26 mouse cellular contexts compared by ENCODE assay signal in genomic region chr7:84577034-84577433, GRCm38 (mm10). TPM values are rescaled to one million over a fixed set of nuclear protein-coding genes. Genes with fewer than 3 reads are reported as not detected.
A peak's percentile ranks its signal among the peaks of the same experiment; 100 is the strongest.
DNase-seq lines count a peak whose midpoint lies in the region; ATAC-seq and TF ChIP-seq lines count a peak whose summit lies in the region.
"Had no signal": no experiment of that assay in that cellular context is flagged by ENCODE, and none has a peak within 500 bp of the region (broad histone marks: within the 10 kb centered on the region; RNA-seq: fewer than 3 reads in every experiment).

No protein-coding gene starts in this region.

- no peak overlapping the region for H3K4me2 ChIP-seq in midbrain, embryonic 14.5 days (ENCODE audit: low read length)
- H3K4me2 ChIP-seq in midbrain, postnatal 0 days (ENCODE audit: low read depth, low read length, poor library complexity, severe bottlenecking): no peak overlapping the region
- H3K4me2 ChIP-seq: embryonic facial prominence, embryonic 15.5 days; heart, embryonic 13.5 days; hindbrain, embryonic 12.5 days had no signal

- 82% methylated on average over 2 of the region's 2 CpGs for WGBS in midbrain, embryonic 14.5 days
- WGBS in midbrain, postnatal 0 days: 81% methylated on average over 2 of the region's 2 CpGs

- peak overlapping the region; percentile 52; the same call in 1 of the 2 replicates for H3K27ac ChIP-seq in layer of hippocampus, adult 2 months
- H3K27ac ChIP-seq in midbrain, embryonic 14.5 days (replicated peaks; ENCODE audit: low read depth, low read length): no peak overlapping the region
- no peak overlapping the region for H3K27ac ChIP-seq in midbrain, postnatal 0 days (ENCODE audit: low read depth, low read length)
- H3K27ac ChIP-seq: embryonic facial prominence, embryonic 15.5 days; forebrain, embryonic 10.5 days; gastrocnemius, adult 2 months; heart, embryonic 13.5 days; hindbrain, embryonic 12.5 days; hindbrain, postnatal 0 days had no signal

- no peaks in the 10 kb centered on the region for H3K27me3 ChIP-seq in midbrain, embryonic 14.5 days (ENCODE audit: control insufficient read depth, insufficient read depth, low read length)
- no peaks in the 10 kb centered on the region for H3K27me3 ChIP-seq in midbrain, postnatal 0 days (ENCODE audit: insufficient read depth, low read length)
- H3K27me3 ChIP-seq: embryonic facial prominence, embryonic 15.5 days; heart, embryonic 13.5 days; hindbrain, embryonic 12.5 days had no signal

- no peaks in the 10 kb centered on the region for H3K9me3 ChIP-seq in midbrain, embryonic 14.5 days (ENCODE audit: control insufficient read depth, low read length)
- no peaks in the 10 kb centered on the region for H3K9me3 ChIP-seq in midbrain, postnatal 0 days (ENCODE audit: low read length)
- H3K9me3 ChIP-seq: embryonic facial prominence, embryonic 15.5 days; forebrain, embryonic 10.5 days; G1E; heart, embryonic 13.5 days; hindbrain, embryonic 12.5 days had no signal

- H3K36me3 ChIP-seq in midbrain, embryonic 14.5 days (ENCODE audit: control insufficient read depth, insufficient read depth, low read length): no peaks in the 10 kb centered on the region
- H3K36me3 ChIP-seq in midbrain, postnatal 0 days (ENCODE audit: insufficient read depth, low read length): no peaks in the 10 kb centered on the region
- H3K36me3 ChIP-seq: embryonic facial prominence, embryonic 15.5 days; forebrain, embryonic 10.5 days; G1E; heart, embryonic 13.5 days; hindbrain, embryonic 12.5 days had no signal

- no peak for TF ChIP-seq CTCF in layer of hippocampus, adult 2 months (conservative IDR thresholded peaks at IDR 0.05)
- TF ChIP-seq CTCF in midbrain, postnatal 0 days (IDR thresholded peaks at IDR 0.05): no peak

- no peak for DNase-seq in layer of hippocampus, adult 2 months (ENCODE audit: low spot score in 2 of 2)
- DNase-seq in layer of hippocampus, postnatal 36 days: no peak
- DNase-seq in midbrain, embryonic 14.5 days: no peak
- no peak for DNase-seq in midbrain, postnatal 0 days (ENCODE audit: low spot score)
- DNase-seq in ZHBTc4 (ENCODE audit: low read depth, low spot score): peak; percentile 5
- DNase-seq in left cerebral cortex, postnatal 14 days (ENCODE audit: low spot score in 2 of 2): no peak
- DNase-seq in urinary bladder, postnatal 25 days (ENCODE audit: low spot score): no peak
- DNase-seq: adrenal gland, adult 8-10 months; B cell, adult 2 months; cerebellum, adult 18-20 months; cerebellum, adult 9-11 months; cerebellum, postnatal 36 days; gastrocnemius, adult 2 months; gastrocnemius, postnatal 25 days; heart, postnatal 4 days had no signal

- H3K9ac ChIP-seq in midbrain, embryonic 14.5 days (replicated peaks; ENCODE audit: low read length): no peak overlapping the region
- H3K9ac ChIP-seq in midbrain, postnatal 0 days (replicated peaks; ENCODE audit: low read length, poor library complexity, severe bottlenecking): no peak overlapping the region
- H3K9ac ChIP-seq: embryonic facial prominence, embryonic 15.5 days; heart, embryonic 13.5 days; hindbrain, embryonic 12.5 days had no signal

- H3K4me1 ChIP-seq in midbrain, embryonic 14.5 days (ENCODE audit: control insufficient read depth, insufficient read depth, low read length): no peaks in the 10 kb centered on the region
- no peaks in the 10 kb centered on the region for H3K4me1 ChIP-seq in midbrain, postnatal 0 days (ENCODE audit: insufficient read depth, low read length)
- H3K4me1 ChIP-seq: embryonic facial prominence, embryonic 15.5 days; heart, embryonic 13.5 days; hindbrain, embryonic 12.5 days had no signal

- peak; percentile 34; the same call in 1 of the 2 replicates for ATAC-seq in midbrain, embryonic 14.5 days (ENCODE audit: low FRiP score, low TSS enrichment)
- no peak for ATAC-seq in midbrain, postnatal 0 days (ENCODE audit: low FRiP score)
- ATAC-seq: CD4-positive, CD25-positive, alpha-beta regulatory T cell, adult 4 months; forebrain, embryonic 14.5 days; hindbrain, postnatal 0 days had no signal

- H3K4me3 ChIP-seq in layer of hippocampus, adult 2 months: no peak overlapping the region
- no peak overlapping the region for H3K4me3 ChIP-seq in midbrain, embryonic 14.5 days (replicated peaks; ENCODE audit: low read depth, low read length)
- H3K4me3 ChIP-seq in midbrain, postnatal 0 days (ENCODE audit: low read depth, low read length): no peak overlapping the region
- H3K4me3 ChIP-seq: embryonic facial prominence, embryonic 15.5 days; erythroblast, embryonic 14.5 days; forebrain, embryonic 10.5 days; gastrocnemius, adult 2 months; heart, embryonic 13.5 days; hindbrain, embryonic 12.5 days had no signal

- intact Hi-C loops in left cerebral cortex, postnatal 14 days (cut with DNase I): no loop called here

RNA-seq across cellular contexts. Expression of gene Fah, which starts 29.5 kb away (rescaled TPM):
- 10 to 100 TPM; 20.7 to 21.0 TPM for total RNA-seq in layer of hippocampus, adult 2 months (2021)
- total RNA-seq in layer of hippocampus, postnatal 36 days (2021): 10 to 100 TPM; 16.0 to 20.1 TPM
- polyA plus RNA-seq in midbrain, embryonic 14.5 days (2014; fragmentation: Nextera tagmentation; extraction: Ambion mirVana): 6.0 and 9.0 TPM in 2 replicates
- 17.1 and 18.0 TPM in 2 replicates for total RNA-seq in midbrain, postnatal 0 days (2014; rRNA removed)
- polyA plus RNA-seq in midbrain, postnatal 0 days (2015; fragmentation: Nextera tagmentation; extraction: Ambion mirVana): 13.5 and 15.8 TPM in 2 replicates
- 10 to 100 TPM; 13.1 to 13.6 TPM for total RNA-seq in left cerebral cortex, postnatal 14 days (2021)
- total RNA-seq: granulocyte monocyte progenitor cell, adult 5-6 weeks had no signal

RNA-seq across cellular contexts. Expression of gene Gm2115, which starts 48.3 kb away (rescaled TPM):
- total RNA-seq in layer of hippocampus, adult 2 months (2021): 10 to 100 TPM; 81.8 to 82.2 TPM
- total RNA-seq in layer of hippocampus, postnatal 36 days (2021): 10 to 100 TPM; 90.7 to 91.0 TPM
- 0.58 and 0.97 TPM in 2 replicates for polyA plus RNA-seq in midbrain, embryonic 14.5 days (2014; fragmentation: Nextera tagmentation; extraction: Ambion mirVana)
- 1.9 and 2.6 TPM in 2 replicates for total RNA-seq in midbrain, postnatal 0 days (2014; rRNA removed)
- 1.1 TPM in 2 replicates for polyA plus RNA-seq in midbrain, postnatal 0 days (2015; fragmentation: Nextera tagmentation; extraction: Ambion mirVana)
- 1 to 10 TPM; 3.6 to 7.5 TPM for total RNA-seq in left cerebral cortex, postnatal 14 days (2021)
- total RNA-seq: granulocyte monocyte progenitor cell, adult 5-6 weeks had no signal
- polyA plus RNA-seq: erythroblast, embryonic 14.5 days; G1E; heart, postnatal 0 days had no signal

Comparison
In these comparisons a context has a peak if more than half of its experiments do, and no peak if none do; other contexts are left out.
1. RNA of gene Gm2115, which starts 48.3 kb away (total RNA-seq): 90.7 to 91.0 TPM in layer of hippocampus, postnatal 36 days and 81.8 to 82.2 TPM in layer of hippocampus, adult 2 months; 3.6 to 7.5 TPM in left cerebral cortex, postnatal 14 days and 1.9 to 2.6 TPM in midbrain, postnatal 0 days; every median in the first group is over 4 times any median in the second.